Mouse (Mus musculus): ENCODE measurements around the gene Ano10. TPM values are rescaled to one million over a fixed set of nuclear protein-coding genes. Genes with fewer than 3 reads are reported as not detected.

Ano10 gene
- polyA plus RNA-seq (2012; rRNA removed), result 29.7 and 31.3 TPM in 2 replicates

DNA sequence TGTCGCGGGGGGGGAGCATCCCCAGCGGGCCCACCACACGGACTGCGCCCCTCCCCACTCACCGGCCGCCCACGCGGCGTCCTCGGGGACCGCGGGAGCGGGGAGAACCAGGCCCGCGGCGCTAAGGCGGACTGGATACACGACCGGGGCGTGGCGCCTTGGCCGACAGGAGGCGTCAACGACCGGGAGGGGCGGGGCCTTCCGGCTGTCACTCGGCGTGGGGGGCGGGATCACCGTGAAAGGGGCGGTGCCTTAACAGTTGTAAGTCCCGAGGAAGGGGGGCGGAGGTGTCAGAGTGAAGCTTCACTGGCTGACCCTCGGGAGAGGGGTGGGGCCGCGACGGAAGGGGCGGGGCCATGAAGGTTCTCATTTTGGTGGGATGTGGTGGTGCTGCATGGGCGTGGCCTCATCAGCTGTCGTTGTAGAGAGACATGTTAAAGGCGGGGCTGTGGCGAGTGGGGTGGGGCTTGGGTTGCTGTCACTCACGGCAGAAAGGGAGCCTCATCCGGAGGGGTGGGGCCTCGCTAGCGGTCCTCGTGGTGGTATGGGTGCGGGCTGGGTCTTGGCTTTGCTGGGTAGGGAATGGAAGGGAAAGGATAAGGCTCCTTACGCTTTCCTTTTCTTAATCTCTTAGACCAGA, at the start of gene Ano10:
Ano10 (minus strand) TSS at position 182 of the 640 bp plus-strand sequence.
- H3K4me3 ChIP-seq (replicated peaks; ENCODE audit: insufficient read depth, low read depth, low read length), result peak within 1 kb of the TSS; percentile 68
- H3K4me1 ChIP-seq (ENCODE audit: control insufficient read depth, insufficient read depth, low read length), result no peaks in the 10 kb centered on the region; the same call in 1 of the 2 replicates
- under 1% methylated on average over 51 of the region's 51 CpGs for WGBS
- DNase-seq, result peak; percentile 93 to 96
- no peaks in the 10 kb centered on the region for H3K27me3 ChIP-seq (ENCODE audit: control insufficient read depth, insufficient read depth, low read length)
- TF ChIP-seq POLR2A (IDR thresholded peaks at IDR 0.05; ENCODE audit: borderline replicate concordance, insufficient read depth, low read length), result peak; percentile 45; the same call in 1 of the 2 replicates
- TF ChIP-seq CTCF (IDR thresholded peaks at IDR 0.05; ENCODE audit: borderline replicate concordance, insufficient read depth, low read depth, low read length), result 0 out of 2 replicates have a peak, but pooled peaks have one; percentile 2
- peak within 1 kb of the TSS; percentile 50 for H3K27ac ChIP-seq (ENCODE audit: insufficient read depth, low read length)

GRCm38 (mm10) chr9:122343399-122343798, 49.2 kb upstream of the Ano10 start:
- Histone ChIP-seq H3K4me1 (ENCODE audit: control insufficient read depth, insufficient read depth, low read length) (no peaks in the 10 kb centered on the region), H3K4me3 (replicated peaks; ENCODE audit: insufficient read depth, low read depth, low read length) (no peak overlapping the region), H3K27ac (ENCODE audit: insufficient read depth, low read length) (no peak overlapping the region), H3K27me3 (ENCODE audit: control insufficient read depth, insufficient read depth, low read length) (no peaks in the 10 kb centered on the region)
- no peak for TF ChIP-seq POLR2A (IDR thresholded peaks at IDR 0.05; ENCODE audit: borderline replicate concordance, insufficient read depth, low read length)
- no peak for TF ChIP-seq CTCF (IDR thresholded peaks at IDR 0.05; ENCODE audit: borderline replicate concordance, insufficient read depth, low read depth, low read length)
- whole genome bisulfite sequencing, result 79% methylated on average over 7 of the region's 7 CpGs
- no peak for DNase-seq

DNA sequence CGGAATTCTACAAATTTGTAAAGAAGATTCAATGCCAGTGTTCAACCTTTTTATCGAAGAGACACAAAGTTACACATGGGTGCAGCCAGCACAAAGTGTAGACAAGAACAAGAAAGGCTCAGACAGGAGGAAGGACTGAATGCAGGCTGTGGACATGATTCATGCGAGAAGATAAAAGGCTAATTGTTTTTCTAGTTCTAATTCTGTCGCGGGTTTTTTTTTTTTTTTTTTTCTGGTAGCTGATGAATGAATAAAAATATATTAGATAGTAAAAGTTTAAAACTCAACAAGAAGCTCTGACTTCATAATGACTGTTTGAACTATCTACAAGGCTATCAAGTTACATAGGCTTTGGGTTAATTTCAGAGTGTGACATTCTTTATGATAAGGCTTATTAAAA, 45.7 kb upstream of the Ano10 start:
- DNase-seq, result no peak
- Histone ChIP-seq H3K27ac (ENCODE audit: insufficient read depth, low read length) (no peak overlapping the region), H3K4me3 (replicated peaks; ENCODE audit: insufficient read depth, low read depth, low read length) (no peak overlapping the region), H3K27me3 (ENCODE audit: control insufficient read depth, insufficient read depth, low read length) (no peaks in the 10 kb centered on the region), H3K4me1 (ENCODE audit: control insufficient read depth, insufficient read depth, low read length) (no peaks in the 10 kb centered on the region)
- TF ChIP-seq POLR2A (IDR thresholded peaks at IDR 0.05; ENCODE audit: borderline replicate concordance, insufficient read depth, low read length) (no peak), CTCF (IDR thresholded peaks at IDR 0.05; ENCODE audit: borderline replicate concordance, insufficient read depth, low read depth, low read length) (no peak)
- 47% methylated on average over 5 of the region's 5 CpGs for WGBS

DNA sequence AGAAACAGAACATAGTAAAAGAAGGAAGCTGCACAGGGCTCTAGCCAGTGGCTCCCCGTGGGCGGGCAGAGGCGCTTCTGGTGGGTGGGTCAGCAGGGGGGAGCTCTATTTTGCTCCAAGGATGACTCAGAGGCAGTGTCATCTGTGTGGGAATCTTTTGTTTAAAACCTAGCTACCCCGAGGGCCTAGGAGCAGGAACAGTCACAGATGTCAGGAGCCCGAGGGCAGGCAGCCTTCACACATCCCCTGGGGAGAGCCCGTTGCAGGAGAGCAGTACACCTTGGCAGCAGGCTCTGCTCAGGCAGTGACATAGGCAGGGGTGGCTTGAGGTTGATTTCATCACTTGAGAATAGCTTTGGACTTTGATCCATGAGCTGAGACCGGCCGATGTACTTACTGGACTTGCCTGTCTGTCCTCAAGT, 43.3 kb upstream of the Ano10 start:
- Histone ChIP-seq H3K27me3 (ENCODE audit: control insufficient read depth, insufficient read depth, low read length) (no peaks in the 10 kb centered on the region), H3K4me1 (ENCODE audit: control insufficient read depth, insufficient read depth, low read length) (no peaks in the 10 kb centered on the region), H3K27ac (ENCODE audit: insufficient read depth, low read length) (no peak overlapping the region), H3K4me3 (replicated peaks; ENCODE audit: insufficient read depth, low read depth, low read length) (no peak overlapping the region)
- TF ChIP-seq POLR2A (IDR thresholded peaks at IDR 0.05; ENCODE audit: borderline replicate concordance, insufficient read depth, low read length), result no peak
- no peak for TF ChIP-seq CTCF (IDR thresholded peaks at IDR 0.05; ENCODE audit: borderline replicate concordance, insufficient read depth, low read depth, low read length)
- 31% methylated on average over 8 of the region's 8 CpGs for WGBS
- peak in 1 of 2 experiments; percentile 5 for DNase-seq

DNA sequence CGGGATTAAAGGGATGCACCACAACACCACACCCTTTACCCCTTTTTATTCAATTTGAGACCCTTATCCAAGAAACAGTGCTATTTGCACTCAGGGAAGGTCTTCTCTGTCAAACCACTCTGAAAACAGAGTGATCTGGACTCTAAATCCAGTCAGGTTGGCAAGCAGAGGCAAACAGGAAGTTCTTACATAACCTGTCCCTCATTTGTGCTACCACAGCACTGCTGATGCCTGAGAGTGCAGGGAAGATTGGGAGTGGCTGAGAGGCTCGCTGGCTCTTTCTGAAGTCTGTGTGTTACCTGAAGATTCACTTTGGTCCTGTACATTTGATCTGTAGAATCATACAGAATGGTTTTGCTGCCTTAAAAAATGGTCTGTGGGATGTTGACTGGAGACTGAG, 42.5 kb upstream of the Ano10 start:
- DNase-seq, result peak in 1 of 2 experiments; percentile 6
- no peaks in the 10 kb centered on the region for H3K27me3 ChIP-seq (ENCODE audit: control insufficient read depth, insufficient read depth, low read length)
- TF ChIP-seq CTCF (IDR thresholded peaks at IDR 0.05; ENCODE audit: borderline replicate concordance, insufficient read depth, low read depth, low read length) (no peak), POLR2A (IDR thresholded peaks at IDR 0.05; ENCODE audit: borderline replicate concordance, insufficient read depth, low read length) (no peak)
- no peaks in the 10 kb centered on the region for H3K4me1 ChIP-seq (ENCODE audit: control insufficient read depth, insufficient read depth, low read length)
- no peak overlapping the region for H3K4me3 ChIP-seq (replicated peaks; ENCODE audit: insufficient read depth, low read depth, low read length)
- no peak overlapping the region for H3K27ac ChIP-seq (ENCODE audit: insufficient read depth, low read length)
- WGBS, result 84% methylated on average over 2 of the region's 2 CpGs

DNA sequence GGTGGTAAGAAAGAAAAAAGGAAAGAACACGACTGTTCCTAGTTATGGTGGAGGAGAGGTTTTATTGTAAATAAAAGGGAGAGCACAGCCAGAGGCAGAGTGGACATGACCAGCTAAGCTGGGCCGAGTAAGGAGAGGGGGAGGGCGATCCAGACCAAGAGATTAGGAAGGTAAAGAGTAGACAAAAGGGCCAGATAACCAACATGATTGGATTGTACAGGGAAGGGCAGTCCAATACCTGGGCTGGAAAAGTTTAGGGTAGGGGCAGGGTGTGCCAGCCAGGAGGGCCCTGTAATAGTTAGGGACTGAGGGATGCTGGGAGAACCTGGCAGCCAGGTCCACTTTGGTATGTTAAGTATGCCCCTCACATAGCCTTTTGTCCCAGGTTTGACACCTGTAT, 34.0 kb upstream of the Ano10 start:
- H3K4me3 ChIP-seq (replicated peaks; ENCODE audit: insufficient read depth, low read depth, low read length), result no peak overlapping the region
- TF ChIP-seq CTCF (IDR thresholded peaks at IDR 0.05; ENCODE audit: borderline replicate concordance, insufficient read depth, low read depth, low read length), result no peak
- no peak for TF ChIP-seq POLR2A (IDR thresholded peaks at IDR 0.05; ENCODE audit: borderline replicate concordance, insufficient read depth, low read length)
- no peaks in the 10 kb centered on the region for H3K4me1 ChIP-seq (ENCODE audit: control insufficient read depth, insufficient read depth, low read length)
- no peak overlapping the region for H3K27ac ChIP-seq (ENCODE audit: insufficient read depth, low read length)
- 74% methylated on average over 3 of the region's 3 CpGs for WGBS
- H3K27me3 ChIP-seq (ENCODE audit: control insufficient read depth, insufficient read depth, low read length), result no peaks in the 10 kb centered on the region
- DNase-seq, result no peak

DNA sequence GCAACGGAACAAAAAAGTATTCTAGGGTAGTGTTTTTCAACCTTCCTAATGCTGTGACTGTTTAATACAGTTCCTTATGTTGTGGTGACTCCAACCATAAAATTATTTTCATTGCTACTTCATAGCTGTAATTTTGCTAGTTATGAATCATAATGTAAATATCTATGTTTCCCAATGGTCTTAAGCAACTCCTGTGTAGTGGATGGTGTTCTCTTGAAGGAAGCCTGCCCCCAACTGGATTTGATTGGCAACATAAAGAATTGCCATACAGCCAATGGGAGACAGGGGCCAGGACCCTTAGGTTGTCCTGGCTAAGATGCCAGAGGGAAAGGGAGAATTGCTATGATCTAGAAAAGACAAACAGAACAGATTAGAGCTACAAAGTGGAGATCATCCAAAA, 31.8 kb upstream of the Ano10 start:
- WGBS, result 98% methylated on average over 1 of the region's 1 CpGs
- no peak for DNase-seq
- Histone ChIP-seq H3K4me1 (ENCODE audit: control insufficient read depth, insufficient read depth, low read length) (no peaks in the 10 kb centered on the region), H3K27me3 (ENCODE audit: control insufficient read depth, insufficient read depth, low read length) (no peaks in the 10 kb centered on the region), H3K4me3 (replicated peaks; ENCODE audit: insufficient read depth, low read depth, low read length) (no peak overlapping the region), H3K27ac (ENCODE audit: insufficient read depth, low read length) (no peak overlapping the region)
- TF ChIP-seq POLR2A (IDR thresholded peaks at IDR 0.05; ENCODE audit: borderline replicate concordance, insufficient read depth, low read length), result no peak
- no peak for TF ChIP-seq CTCF (IDR thresholded peaks at IDR 0.05; ENCODE audit: borderline replicate concordance, insufficient read depth, low read depth, low read length)

DNA sequence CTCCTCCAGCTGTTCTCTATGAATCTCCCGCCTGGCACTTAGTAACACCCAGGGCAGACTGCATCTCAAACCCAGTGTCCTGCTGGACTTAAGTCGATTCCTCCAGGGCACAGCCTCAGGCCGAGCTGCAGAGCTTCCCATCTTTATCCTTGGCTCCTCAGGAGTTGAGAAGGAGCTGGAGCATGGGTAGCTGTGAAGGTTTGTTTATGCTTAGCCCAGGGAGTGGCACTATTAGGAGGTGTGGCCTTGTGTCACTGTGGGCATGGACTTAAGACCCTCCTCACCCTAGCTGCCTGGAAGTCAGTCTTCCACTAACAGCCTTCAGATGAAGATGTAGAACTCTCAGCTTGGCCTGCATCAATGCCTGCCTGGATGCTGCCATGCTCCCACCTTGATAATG, 28.1 kb upstream of the Ano10 start:
- no peak overlapping the region for H3K27ac ChIP-seq (ENCODE audit: insufficient read depth, low read length)
- H3K4me3 ChIP-seq (replicated peaks; ENCODE audit: insufficient read depth, low read depth, low read length), result no peak overlapping the region
- WGBS, result 72% methylated on average over 3 of the region's 3 CpGs
- no peak for TF ChIP-seq CTCF (IDR thresholded peaks at IDR 0.05; ENCODE audit: borderline replicate concordance, insufficient read depth, low read depth, low read length)
- TF ChIP-seq POLR2A (IDR thresholded peaks at IDR 0.05; ENCODE audit: borderline replicate concordance, insufficient read depth, low read length), result no peak
- H3K27me3 ChIP-seq (ENCODE audit: control insufficient read depth, insufficient read depth, low read length), result no peaks in the 10 kb centered on the region
- no peak for DNase-seq
- H3K4me1 ChIP-seq (ENCODE audit: control insufficient read depth, insufficient read depth, low read length), result no peaks in the 10 kb centered on the region

Data from cerebellum, adult 2 months (tissue).